Mouse (Mus musculus): ENCODE data around the gene Adssl1. TPM values are rescaled to one million over a fixed set of nuclear protein-coding genes. Genes with fewer than 3 reads are reported as not detected.

Adssl1 gene
- polyA plus RNA-seq, 1 experiment from 2014 or later, result 22.8 TPM

DNA sequence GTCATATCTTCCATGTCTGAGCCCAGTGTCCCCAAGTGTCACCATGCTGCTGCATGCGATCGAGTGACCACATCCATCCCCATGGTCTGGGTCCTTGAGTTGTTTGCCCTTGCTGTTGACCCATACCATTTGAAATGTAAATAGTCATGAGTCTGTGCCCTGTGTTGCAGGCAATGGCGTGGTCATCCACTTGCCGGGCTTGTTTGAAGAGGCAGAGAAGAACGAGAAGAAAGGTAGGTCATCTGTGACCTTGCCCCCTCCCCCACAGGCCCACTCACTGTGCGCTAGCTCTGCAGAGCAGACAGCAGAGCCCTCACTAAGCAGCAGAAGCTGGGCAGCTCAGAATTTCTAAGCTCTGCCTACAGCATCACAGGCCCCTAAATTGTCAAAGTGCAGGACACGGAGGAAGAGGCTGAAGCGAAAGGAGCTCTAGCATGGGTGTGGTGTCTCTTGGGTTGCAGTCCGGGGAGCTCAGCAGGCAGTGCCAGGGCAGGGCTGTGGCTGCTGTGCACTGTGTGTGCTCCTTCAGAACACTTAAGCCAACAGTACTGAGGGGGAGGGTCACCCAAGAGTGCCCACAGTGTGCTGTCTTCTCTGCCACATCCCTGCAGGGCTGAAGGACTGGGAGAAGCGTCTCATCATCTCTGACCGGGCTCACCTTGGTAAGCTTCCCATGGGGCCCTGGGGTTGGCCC is 12.4 kb downstream of the Adssl1 start:
- peaks cover 50% of the 10 kb centered on the region for H3K4me1 ChIP-seq (ENCODE audit: insufficient read depth)
- no peak overlapping the region for H3K4me3 ChIP-seq (ENCODE audit: low read depth, low read length)
- H3K4me2 ChIP-seq (ENCODE audit: low read depth, low read length), result peak overlapping the region; percentile 46
- H3K36me3 ChIP-seq (replicated peaks; ENCODE audit: insufficient read depth, low read length), result 0 out of 2 replicates have a peak, but pooled peaks cover 2% of the 10 kb centered on the region
- DNase-seq (peak; percentile 49), ATAC-seq (peak; percentile 5; the same call in 1 of the 2 replicates)
- H3K27ac ChIP-seq (ENCODE audit: low read depth), result peak overlapping the region; percentile 77
- peak overlapping the region; percentile 1; the same call in 1 of the 2 replicates for H3K9ac ChIP-seq (replicated peaks)
- H3K9me3 ChIP-seq (ENCODE audit: low read length), result no peaks in the 10 kb centered on the region
- WGBS (ENCODE audit: insufficient replicate concordance), result 60% methylated on average over 11 of the region's 11 CpGs
- no peak for TF ChIP-seq CTCF (IDR thresholded peaks at IDR 0.05; ENCODE audit: low read depth)
- no peak for TF ChIP-seq EP300 (IDR thresholded peaks at IDR 0.05; ENCODE audit: low read depth)
- no peaks in the 10 kb centered on the region for H3K27me3 ChIP-seq (ENCODE audit: insufficient read depth, low read length)

DNA sequence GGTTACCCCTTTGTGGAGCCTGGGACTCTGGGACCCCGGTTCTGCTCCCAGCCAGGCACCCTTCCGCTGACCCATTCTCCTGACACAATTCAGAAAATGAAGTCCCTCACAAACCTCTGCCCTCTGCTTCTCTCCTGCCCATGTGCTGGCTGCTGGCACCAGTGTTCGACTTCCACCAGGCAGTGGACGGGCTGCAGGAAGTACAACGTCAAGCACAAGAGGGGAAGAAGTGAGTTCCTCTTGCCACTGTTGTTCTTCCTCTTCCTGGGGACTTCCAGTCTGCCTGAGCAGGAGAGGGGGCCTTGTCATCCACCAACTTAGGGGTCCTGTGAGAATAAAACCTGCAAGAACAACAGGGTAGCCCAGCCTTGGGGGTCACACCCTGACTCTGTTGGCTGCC is 13.1 kb downstream of the Adssl1 start:
- 0 out of 2 replicates have a peak, but pooled peaks cover 2% of the 10 kb centered on the region for H3K36me3 ChIP-seq (replicated peaks; ENCODE audit: insufficient read depth, low read length)
- H3K9ac ChIP-seq (replicated peaks), result peak overlapping the region; percentile 1
- TF ChIP-seq EP300 (IDR thresholded peaks at IDR 0.05; ENCODE audit: low read depth), result no peak
- TF ChIP-seq CTCF (IDR thresholded peaks at IDR 0.05; ENCODE audit: low read depth), result no peak
- H3K27me3 ChIP-seq (ENCODE audit: insufficient read depth, low read length), result no peaks in the 10 kb centered on the region
- peak overlapping the region; percentile 46 for H3K4me2 ChIP-seq (ENCODE audit: low read depth, low read length)
- 42% methylated on average over 5 of the region's 5 CpGs for WGBS (ENCODE audit: insufficient replicate concordance)
- DNase-seq (no peak), ATAC-seq (no peak)
- H3K27ac ChIP-seq (ENCODE audit: low read depth), result peak overlapping the region; percentile 77
- H3K4me1 ChIP-seq (ENCODE audit: insufficient read depth), result peaks cover 50% of the 10 kb centered on the region
- H3K9me3 ChIP-seq (ENCODE audit: low read length), result no peaks in the 10 kb centered on the region
- no peak overlapping the region for H3K4me3 ChIP-seq (ENCODE audit: low read depth, low read length)

DNA sequence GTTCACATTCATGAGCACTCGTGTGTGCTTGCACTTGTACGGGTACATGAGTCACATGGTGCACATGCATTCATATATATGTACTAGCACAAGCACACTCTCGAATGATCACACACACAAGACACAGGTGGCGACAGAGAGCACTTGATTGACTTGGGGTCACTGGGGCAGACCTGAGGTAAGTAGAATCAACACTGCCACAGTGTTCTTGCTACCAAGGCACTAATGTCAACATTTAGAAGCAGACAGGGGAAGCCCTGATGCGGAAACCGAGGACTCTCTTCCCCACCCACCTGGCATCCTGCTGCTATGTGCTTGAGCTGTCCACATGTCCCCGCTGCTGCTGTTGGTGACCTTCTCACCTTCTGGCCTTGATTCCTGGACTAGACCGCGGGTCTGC is 13.8 kb downstream of the Adssl1 start:
- Histone ChIP-seq H3K27ac (ENCODE audit: low read depth) (peak overlapping the region; percentile 77), H3K9ac (replicated peaks) (no peak overlapping the region), H3K9me3 (ENCODE audit: low read length) (no peaks in the 10 kb centered on the region), H3K4me2 (ENCODE audit: low read depth, low read length) (peak overlapping the region; percentile 9; the same call in 1 of the 2 replicates), H3K4me3 (ENCODE audit: low read depth, low read length) (no peak overlapping the region), H3K4me1 (ENCODE audit: insufficient read depth) (peaks cover 44% of the 10 kb centered on the region), H3K27me3 (ENCODE audit: insufficient read depth, low read length) (no peaks in the 10 kb centered on the region), H3K36me3 (replicated peaks; ENCODE audit: insufficient read depth, low read length) (0 out of 2 replicates have a peak, but pooled peaks cover 2% of the 10 kb centered on the region)
- WGBS (ENCODE audit: insufficient replicate concordance), result 52% methylated on average over 9 of the region's 9 CpGs
- peak; percentile 41 for ATAC-seq
- TF ChIP-seq EP300 (IDR thresholded peaks at IDR 0.05; ENCODE audit: low read depth) (no peak), CTCF (IDR thresholded peaks at IDR 0.05; ENCODE audit: low read depth) (peak; percentile 52)
- DNase-seq, result peak; percentile 52

DNA sequence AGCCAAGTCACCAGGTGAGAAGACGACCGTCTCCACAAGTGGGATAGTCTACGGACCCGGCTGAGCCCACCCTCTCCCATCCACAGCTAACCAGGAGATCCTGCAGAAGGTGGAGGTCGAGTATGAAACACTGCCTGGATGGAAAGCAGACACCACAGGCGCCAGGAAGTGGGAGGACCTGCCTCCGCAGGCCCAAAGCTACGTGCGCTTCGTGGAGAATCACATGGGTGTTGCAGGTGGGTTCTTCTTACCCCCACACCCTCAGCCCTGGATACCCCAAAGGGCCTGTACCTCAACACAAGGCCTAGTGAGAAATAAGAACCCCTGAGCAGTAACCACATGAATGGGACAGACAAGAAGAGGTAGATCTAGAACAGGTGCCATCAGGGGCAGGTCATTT is 19.7 kb downstream of the Adssl1 start:
- ATAC-seq, result no peak
- H3K27ac ChIP-seq (ENCODE audit: low read depth), result no peak overlapping the region
- H3K27me3 ChIP-seq (ENCODE audit: insufficient read depth, low read length), result no peaks in the 10 kb centered on the region
- no peak for TF ChIP-seq EP300 (IDR thresholded peaks at IDR 0.05; ENCODE audit: low read depth)
- TF ChIP-seq CTCF (IDR thresholded peaks at IDR 0.05; ENCODE audit: low read depth), result no peak
- H3K4me1 ChIP-seq (ENCODE audit: insufficient read depth), result peaks cover 3% of the 10 kb centered on the region; the same call in 1 of the 2 replicates
- DNase-seq, result no peak
- H3K4me3 ChIP-seq (ENCODE audit: low read depth, low read length), result no peak overlapping the region
- H3K4me2 ChIP-seq (ENCODE audit: low read depth, low read length), result no peak overlapping the region
- H3K36me3 ChIP-seq (replicated peaks; ENCODE audit: insufficient read depth, low read length), result 0 out of 2 replicates have a peak, but pooled peaks cover 5% of the 10 kb centered on the region
- H3K9ac ChIP-seq (replicated peaks), result no peak overlapping the region
- WGBS (ENCODE audit: insufficient replicate concordance), result 80% methylated on average over 10 of the region's 10 CpGs
- no peaks in the 10 kb centered on the region for H3K9me3 ChIP-seq (ENCODE audit: low read length)

DNA sequence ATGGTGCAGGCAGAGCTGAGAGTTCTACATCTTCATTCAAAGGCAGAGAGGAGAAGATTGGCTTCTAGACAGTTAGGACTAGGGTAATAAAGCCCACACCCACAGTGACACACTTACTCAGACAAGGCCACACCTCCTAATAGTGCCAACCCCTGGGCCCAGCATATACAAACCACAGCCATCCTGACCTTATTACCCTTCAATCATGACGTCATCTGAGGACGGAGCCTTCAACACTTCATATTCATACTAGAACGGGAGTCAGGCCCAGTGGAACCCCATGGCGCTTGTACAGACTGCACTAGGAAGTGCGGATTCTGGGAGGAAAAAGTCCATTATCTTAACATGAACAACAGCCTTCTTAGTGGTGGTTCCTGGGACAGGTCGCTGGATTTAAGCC is 23.3 kb downstream of the Adssl1 start:
- H3K27me3 ChIP-seq (ENCODE audit: insufficient read depth, low read length), result no peaks in the 10 kb centered on the region
- TF ChIP-seq EP300 (IDR thresholded peaks at IDR 0.05; ENCODE audit: low read depth) (no peak), CTCF (IDR thresholded peaks at IDR 0.05; ENCODE audit: low read depth) (no peak)
- H3K9me3 ChIP-seq (ENCODE audit: low read length), result no peaks in the 10 kb centered on the region
- no peak overlapping the region for H3K4me2 ChIP-seq (ENCODE audit: low read depth, low read length)
- H3K4me1 ChIP-seq (ENCODE audit: insufficient read depth), result peaks cover 21% of the 10 kb centered on the region
- DNase-seq (no peak), ATAC-seq (no peak)
- no peak overlapping the region for H3K27ac ChIP-seq (ENCODE audit: low read depth)
- H3K9ac ChIP-seq (replicated peaks), result no peak overlapping the region
- no peak overlapping the region for H3K4me3 ChIP-seq (ENCODE audit: low read depth, low read length)
- H3K36me3 ChIP-seq (replicated peaks; ENCODE audit: insufficient read depth, low read length), result peaks cover 11% of the 10 kb centered on the region
- WGBS (ENCODE audit: insufficient replicate concordance), result 83% methylated on average over 6 of the region's 6 CpGs

DNA sequence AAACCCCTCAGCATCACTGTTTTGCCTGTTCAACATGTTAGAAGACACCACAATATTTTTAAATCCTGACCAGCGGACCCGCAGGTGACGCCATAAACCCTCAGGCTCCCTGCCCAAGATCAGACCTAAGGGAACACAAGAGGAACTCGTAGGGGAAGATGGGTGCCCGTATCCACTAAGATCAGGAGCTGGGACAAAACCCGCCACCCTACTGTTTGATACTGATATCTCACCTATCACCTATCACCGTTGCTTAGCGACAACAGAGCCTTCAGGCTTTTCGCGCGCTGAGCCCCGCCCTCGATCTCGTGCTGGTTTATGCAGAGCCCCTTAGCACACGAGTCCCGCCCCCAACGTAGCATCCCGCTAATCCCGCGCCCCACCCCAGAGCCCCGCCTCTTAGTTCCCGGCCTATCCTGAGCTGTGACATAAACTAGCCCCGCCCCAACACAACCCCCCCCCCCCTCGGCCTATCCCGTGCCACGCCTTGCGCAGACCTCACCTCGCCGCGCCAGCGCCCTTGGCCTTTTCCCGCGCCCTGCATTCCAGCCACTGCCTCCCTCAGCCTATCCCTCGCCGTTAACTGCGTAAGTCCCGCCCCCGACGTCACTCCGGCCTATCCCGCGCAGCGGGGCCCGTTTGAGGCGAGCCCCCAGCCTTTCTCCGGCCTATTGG is 24.5 kb downstream of the Adssl1 start, which contains the start of gene Siva1:
Siva1 (plus strand) TSS at position 500 of the 675 bp plus-strand sequence.
- Histone ChIP-seq H3K4me3 (ENCODE audit: low read depth, low read length) (peak within 1 kb of the TSS; percentile 68), H3K4me1 (ENCODE audit: insufficient read depth) (peaks cover 21% of the 10 kb centered on the region), H3K27ac (ENCODE audit: low read depth) (peak within 1 kb of the TSS; percentile 58), H3K27me3 (ENCODE audit: insufficient read depth, low read length) (no peaks in the 10 kb centered on the region), H3K9me3 (ENCODE audit: low read length) (no peaks in the 10 kb centered on the region), H3K4me2 (ENCODE audit: low read depth, low read length) (peak within 1 kb of the TSS; percentile 94), H3K36me3 (replicated peaks; ENCODE audit: insufficient read depth, low read length) (peaks cover 19% of the 10 kb centered on the region), H3K9ac (replicated peaks) (peak within 1 kb of the TSS; percentile 73)
- DNase-seq (peak; percentile 98), ATAC-seq (peak; percentile 95)
- 3% methylated on average over 45 of the region's 46 CpGs for WGBS (ENCODE audit: insufficient replicate concordance)
- TF ChIP-seq CTCF (IDR thresholded peaks at IDR 0.05; ENCODE audit: low read depth), result no peak
- no peak; the same call in 1 of the 2 replicates for TF ChIP-seq EP300 (IDR thresholded peaks at IDR 0.05; ENCODE audit: low read depth)
